ENCODE assay signal across 8 mouse cellular contexts in genomic region chr3:122047921-122048861, GRCm38 (mm10). TPM values are rescaled to one million over a fixed set of nuclear protein-coding genes. Genes with fewer than 3 reads are reported as not detected.
DNase-seq lines count a peak whose midpoint lies in the region; ATAC-seq and TF ChIP-seq lines count a peak whose summit lies in the region.

No protein-coding gene starts in this region.

- no peaks in the 10 kb centered on the region for H3K36me3 ChIP-seq in hindbrain, postnatal 0 days (ENCODE audit: insufficient read depth, low read length)

- no peak overlapping the region for H3K9ac ChIP-seq in hindbrain, postnatal 0 days (replicated peaks; ENCODE audit: low read length)

- peaks cover 24% of the 10 kb centered on the region for H3K4me1 ChIP-seq in hindbrain, postnatal 0 days (ENCODE audit: insufficient read depth, low read length)

- peak; percentile 55 for DNase-seq in Muller cell, postnatal 12 days (ENCODE audit: inconsistent ontology term)
- peak; percentile 40 to 61 for DNase-seq in cerebellum, postnatal 36 days
- DNase-seq in gastrocnemius, postnatal 14 days, result peak; percentile 67
- DNase-seq in hindbrain, postnatal 0 days (ENCODE audit: low spot score), result peak; percentile 82
- DNase-seq in left cerebral cortex, adult 11 months (ENCODE audit: low spot score), result peak; percentile 15
- peak; percentile 64 for DNase-seq in mesoderm, embryonic 11.5 days (ENCODE audit: low read depth, low spot score)
- peak; percentile 84 for DNase-seq in right cerebral cortex, postnatal 4 days
- no peak for DNase-seq in thymus, postnatal 25 days

- H3K27ac ChIP-seq in hindbrain, postnatal 0 days, result peak overlapping the region; percentile 61

- H3K9me3 ChIP-seq in hindbrain, postnatal 0 days (ENCODE audit: low read length), result no peaks in the 10 kb centered on the region

- no peak overlapping the region for H3K4me3 ChIP-seq in hindbrain, postnatal 0 days (ENCODE audit: low read length)

- WGBS in hindbrain, postnatal 0 days, result 13% methylated on average over 17 of the region's 17 CpGs

- no peak for TF ChIP-seq CTCF in hindbrain, postnatal 0 days (IDR thresholded peaks at IDR 0.05; ENCODE audit: low read depth)

- H3K4me2 ChIP-seq in hindbrain, postnatal 0 days (ENCODE audit: low read depth, low read length), result peak overlapping the region; percentile 38

- intact Hi-C loops in gastrocnemius, postnatal 14 days (cut with DNase I; ENCODE audit: low total_unique reads), result no loop called here

- peak; percentile 55 for ATAC-seq in hindbrain, postnatal 0 days

- peaks cover 4% of the 10 kb centered on the region; the same call in 1 of the 2 replicates for H3K27me3 ChIP-seq in hindbrain, postnatal 0 days (ENCODE audit: insufficient read depth, low read length)

RNA-seq across cellular contexts. Expression of gene Abca4, which starts 3.9 kb away (rescaled TPM):
- 1 to 10 TPM; 1.0 to 1.1 TPM for total RNA-seq in gastrocnemius, postnatal 14 days (2021)
- total RNA-seq in hindbrain, postnatal 0 days (2014; rRNA removed), result 8.7 and 11.7 TPM in 2 replicates
- 3.9 and 4.8 TPM in 2 replicates for polyA plus RNA-seq in hindbrain, postnatal 0 days (2015; fragmentation: Nextera tagmentation; extraction: Ambion mirVana)
